Mouse (Mus musculus): ENCODE results near the gene B3galt4.
"Not testable (repeated sequence)": the region's sequence is repeated elsewhere in the genome, so short reads cannot be mapped to it uniquely, and the experiment has no call there.

B3galt4 gene

GRCm38 (mm10) chr17:33904835-33905234 lies 46.5 kb downstream of the B3galt4 start, which contains the start of gene Platr17:
Platr17 (plus strand) TSS chr17:33905135.
- DNase-seq (ENCODE audit: extremely low spot score): not testable (repeated sequence)

GRCm38 (mm10) chr17:33903911-33904651 lies 47.2 kb downstream of the B3galt4 start:
- DNase-seq (ENCODE audit: extremely low spot score): not testable (repeated sequence)

GRCm38 (mm10) chr17:33902491-33902890 lies 48.8 kb downstream of the B3galt4 start:
- DNase-seq (ENCODE audit: extremely low spot score): no peak

GRCm38 (mm10) chr17:33902079-33902478 lies 49.2 kb downstream of the B3galt4 start:
- DNase-seq (ENCODE audit: extremely low spot score): no peak

- no peak for DNase-seq (ENCODE audit: extremely low spot score)
Observed at GRCm38 (mm10) chr17:33901653-33902052, 49.6 kb downstream of the B3galt4 start.

GRCm38 (mm10) chr17:33900989-33901314 lies 50.3 kb downstream of the B3galt4 start:
- DNase-seq (ENCODE audit: extremely low spot score): no peak

- no peak for DNase-seq (ENCODE audit: extremely low spot score)
Observed at GRCm38 (mm10) chr17:33900281-33900988, 50.9 kb downstream of the B3galt4 start.
